Mouse (Mus musculus): ENCODE data around the gene Dct.

DNA sequence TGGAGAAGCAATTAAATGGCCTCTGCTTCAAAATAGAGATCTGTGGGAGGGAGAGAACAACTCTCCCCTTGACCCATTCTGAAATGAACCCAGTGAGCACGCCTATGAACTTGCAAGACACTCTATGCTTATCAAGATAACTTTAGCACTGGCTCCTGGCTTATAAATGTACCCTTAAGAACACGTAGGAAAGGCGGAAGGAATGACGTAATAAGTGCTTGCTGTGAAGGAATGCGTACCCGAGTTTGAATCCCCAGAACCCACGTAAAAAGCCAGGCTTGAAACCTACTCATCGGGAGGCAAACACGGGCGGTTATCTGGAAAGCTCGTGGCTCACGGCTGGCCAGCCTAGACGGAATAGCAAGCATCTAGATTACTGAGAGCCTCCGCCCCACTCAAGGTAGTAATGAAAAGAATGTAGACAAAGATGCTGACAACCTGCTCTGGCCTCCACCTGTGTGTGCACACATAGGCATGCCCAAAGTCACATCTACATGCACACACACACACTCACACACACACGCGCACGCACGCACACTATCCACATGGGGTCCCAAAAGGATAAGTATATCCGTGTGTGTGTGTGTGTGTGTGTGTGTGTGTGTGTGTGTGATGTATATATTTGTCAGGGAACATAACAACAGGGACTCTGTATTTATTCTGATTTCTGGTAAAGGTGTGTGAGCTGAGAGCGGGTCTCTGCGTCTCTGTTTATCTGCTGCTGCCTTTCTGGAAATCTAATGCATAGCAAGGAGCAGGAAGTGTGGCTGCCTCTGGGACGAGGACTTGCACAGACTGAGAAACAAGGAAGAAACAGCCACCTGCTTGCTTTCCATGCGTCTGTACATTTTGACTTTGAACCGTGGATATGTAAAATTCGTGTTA, 5.9 kb upstream of the Dct start:
- TF ChIP-seq CTCF (IDR thresholded peaks at IDR 0.05; ENCODE audit: borderline replicate concordance, control insufficient read depth, extremely low read depth, insufficient read depth, low read length, poor library complexity) (no peak), POLR2A (IDR thresholded peaks at IDR 0.05; ENCODE audit: control insufficient read depth, extremely low read depth, insufficient read depth, low read length, poor library complexity) (no peak)
